Mouse (Mus musculus) c-Kit-positive CD71-positive TER-119-negative erythroid progenitor cells, embryonic 14.5 days (primary cell): ENCODE data around the gene Amacr.

ENCODE experiments used
- DNase-seq: peaks from one replicate; pipeline ENCODE4 v3.0.0-alpha.2; 2013; ENCODE audit warnings: low read depth

Amacr gene

GRCm38 (mm10) chr15:10990411-10990810, 8.9 kb downstream of the Amacr start:
- no peak for DNase-seq

- DNase-seq, result no peak
Measured at GRCm38 (mm10) chr15:10991566-10991965, 10.0 kb downstream of the Amacr start.

GRCm38 (mm10) chr15:10999832-11000231, 18.3 kb downstream of the Amacr start:
- DNase-seq, result no peak

GRCm38 (mm10) chr15:11000421-11000820, 18.9 kb downstream of the Amacr start, which contains the start of gene Slc45a2:
Gene Slc45a2 (plus strand): TSS chr15:11000721.
- DNase-seq, result no peak

- no peak for DNase-seq
Measured at GRCm38 (mm10) chr15:11003791-11004190, 22.2 kb downstream of the Amacr start.

- DNase-seq, result no peak
Measured at GRCm38 (mm10) chr15:11004646-11005045, 23.1 kb downstream of the Amacr start.

- DNase-seq, result no peak
Measured at GRCm38 (mm10) chr15:11008756-11009155, 27.2 kb downstream of the Amacr start.

- DNase-seq, result no peak
Measured at GRCm38 (mm10) chr15:11010976-11011548, 29.5 kb downstream of the Amacr start.

- DNase-seq, result no peak
Measured at GRCm38 (mm10) chr15:11014931-11015330, 33.4 kb downstream of the Amacr start.

GRCm38 (mm10) chr15:11026801-11027561, 45.4 kb downstream of the Amacr start:
- DNase-seq, result no peak

- DNase-seq, result no peak
Measured at GRCm38 (mm10) chr15:11030188-11030587, 48.6 kb downstream of the Amacr start.

- DNase-seq, result no peak
Measured at GRCm38 (mm10) chr15:11035947-11036474, 54.5 kb downstream of the Amacr start.

GRCm38 (mm10) chr15:11036535-11037375, 55.2 kb downstream of the Amacr start:
- DNase-seq, result no peak

- no peak for DNase-seq
Measured at GRCm38 (mm10) chr15:11037376-11037695, 55.8 kb downstream of the Amacr start.

GRCm38 (mm10) chr15:11037711-11038110, 56.2 kb downstream of the Amacr start, which contains the start of gene Rxfp3:
Gene Rxfp3 (minus strand): TSS chr15:11037991.
- no peak for DNase-seq

GRCm38 (mm10) chr15:11038476-11038875, 56.9 kb downstream of the Amacr start:
- DNase-seq, result no peak

- no peak for DNase-seq
Measured at GRCm38 (mm10) chr15:11040067-11040466, 58.5 kb downstream of the Amacr start.

GRCm38 (mm10) chr15:11041229-11041628, 59.7 kb downstream of the Amacr start:
- no peak for DNase-seq

GRCm38 (mm10) chr15:11042828-11043227, 61.3 kb downstream of the Amacr start:
- DNase-seq, result no peak
